Comparison of ENCODE assay signal across 9 mouse cellular contexts in genomic region chr14:19776890-19777289, GRCm38 (mm10). TPM values are rescaled to one million over a fixed set of nuclear protein-coding genes. Genes with fewer than 3 reads are reported as not detected.
A peak's percentile ranks its signal among the peaks of the same experiment; 100 is the strongest.
DNase-seq lines count a peak whose midpoint lies in the region; ATAC-seq and TF ChIP-seq lines count a peak whose summit lies in the region.
"Had no signal": no experiment of that assay in that cellular context is flagged by ENCODE, and none has a peak within 500 bp of the region (broad histone marks: within the 10 kb centered on the region; RNA-seq: fewer than 3 reads in every experiment).

No protein-coding gene starts in this region.

- H3K4me3 ChIP-seq in E14TG2a.4 (replicated peaks; ENCODE audit: low read length): no peak overlapping the region
- no peak overlapping the region for H3K4me3 ChIP-seq in intestine, embryonic 16.5 days (ENCODE audit: low read length)
- no peak overlapping the region for H3K4me3 ChIP-seq in lung, postnatal 0 days (ENCODE audit: low read depth, low read length)
- no peak overlapping the region for H3K4me3 ChIP-seq in cerebellum, adult 2 months (replicated peaks; ENCODE audit: insufficient read depth, low read depth, low read length)
- H3K4me3 ChIP-seq: heart, embryonic 13.5 days had no signal

- H3K27me3 ChIP-seq in E14TG2a.4 (ENCODE audit: insufficient read depth, low read length): no peaks in the 10 kb centered on the region
- H3K27me3 ChIP-seq in intestine, embryonic 16.5 days (replicated peaks; ENCODE audit: control insufficient read depth, insufficient read depth, low read length): no peaks in the 10 kb centered on the region
- 0 out of 2 replicates have a peak, but pooled peaks cover 3% of the 10 kb centered on the region for H3K27me3 ChIP-seq in lung, postnatal 0 days (replicated peaks; ENCODE audit: insufficient read depth, low read length)
- no peaks in the 10 kb centered on the region for H3K27me3 ChIP-seq in cerebellum, adult 2 months (ENCODE audit: control insufficient read depth, insufficient read depth, low read length)
- H3K27me3 ChIP-seq: heart, embryonic 13.5 days had no signal

- TF ChIP-seq EP300 in lung, postnatal 0 days (IDR thresholded peaks at IDR 0.05): no peak

- intact Hi-C loops in heart, postnatal 25 days (cut with DNase I): loop anchor here (1.0 kb wide), 1 partner anchor 71 kb away; no protein-coding TSS in a partner anchor

- peaks cover 53% of the 10 kb centered on the region for H3K4me1 ChIP-seq in E14TG2a.4 (replicated peaks; ENCODE audit: low read depth, low read length)
- no peaks in the 10 kb centered on the region for H3K4me1 ChIP-seq in intestine, embryonic 16.5 days (ENCODE audit: control insufficient read depth, insufficient read depth, low read length)
- H3K4me1 ChIP-seq in lung, postnatal 0 days (ENCODE audit: insufficient read depth, low read depth, low read length): no peaks in the 10 kb centered on the region
- H3K4me1 ChIP-seq in cerebellum, adult 2 months (ENCODE audit: control insufficient read depth, insufficient read depth, low read length): no peaks in the 10 kb centered on the region

- peaks cover 24% of the 10 kb centered on the region for H3K9me3 ChIP-seq in E14TG2a.4 (ENCODE audit: low read length)
- H3K9me3 ChIP-seq in intestine, embryonic 16.5 days (ENCODE audit: control insufficient read depth, low read length): no peaks in the 10 kb centered on the region
- no peaks in the 10 kb centered on the region for H3K9me3 ChIP-seq in lung, postnatal 0 days (ENCODE audit: low read length)
- H3K9me3 ChIP-seq: heart, embryonic 13.5 days had no signal

- 50% methylated on average over 6 of the region's 6 CpGs for WGBS in intestine, embryonic 16.5 days
- 48% methylated on average over 6 of the region's 6 CpGs for WGBS in lung, postnatal 0 days
- 63% methylated on average over 6 of the region's 6 CpGs for WGBS in cerebellum, adult 2 months

- peak; percentile 65 for ATAC-seq in intestine, embryonic 16.5 days
- no peak for ATAC-seq in lung, postnatal 0 days

- H3K27ac ChIP-seq in intestine, embryonic 16.5 days (ENCODE audit: low read length): no peak overlapping the region
- no peak overlapping the region for H3K27ac ChIP-seq in lung, postnatal 0 days (ENCODE audit: low read length)
- no peak overlapping the region for H3K27ac ChIP-seq in cerebellum, adult 2 months (ENCODE audit: insufficient read depth, low read length)

- peak; percentile 94 for TF ChIP-seq CTCF in E14TG2a.4 (conservative IDR thresholded peaks at IDR 0.05; ENCODE audit: low read length)
- peak; percentile 85 for TF ChIP-seq CTCF in lung, postnatal 0 days (IDR thresholded peaks at IDR 0.05)
- TF ChIP-seq CTCF in cerebellum, adult 2 months (IDR thresholded peaks at IDR 0.05; ENCODE audit: borderline replicate concordance, insufficient read depth, low read depth, low read length): no peak

- TF ChIP-seq POLR2A in cerebellum, adult 2 months (IDR thresholded peaks at IDR 0.05; ENCODE audit: borderline replicate concordance, insufficient read depth, low read length): no peak

- no peak overlapping the region for H3K9ac ChIP-seq in intestine, embryonic 16.5 days (ENCODE audit: low read depth, low read length)
- H3K9ac ChIP-seq in lung, postnatal 0 days (replicated peaks; ENCODE audit: low read depth): no peak overlapping the region
- H3K9ac ChIP-seq: heart, embryonic 13.5 days had no signal

- no peak overlapping the region for H3K4me2 ChIP-seq in intestine, embryonic 16.5 days (ENCODE audit: low read depth, low read length)
- H3K4me2 ChIP-seq in lung, postnatal 0 days (replicated peaks; ENCODE audit: low read depth, low read length): no peak overlapping the region
- H3K4me2 ChIP-seq: heart, embryonic 13.5 days had no signal

- H3K36me3 ChIP-seq in E14TG2a.4 (ENCODE audit: insufficient read depth, low read length): peaks cover 93% of the 10 kb centered on the region
- H3K36me3 ChIP-seq in intestine, embryonic 16.5 days (ENCODE audit: control insufficient read depth, insufficient read depth, low read length): no peaks in the 10 kb centered on the region; the same call in 1 of the 2 replicates
- no peaks in the 10 kb centered on the region for H3K36me3 ChIP-seq in lung, postnatal 0 days (ENCODE audit: insufficient read depth, low read length)

- DNase-seq in heart, adult 18-20 months: peak; percentile 46 to 77
- no peak for DNase-seq in heart, postnatal 25 days (ENCODE audit: low spot score)
- peak; percentile 79 for DNase-seq in embryo, embryonic 10 days (ENCODE audit: low spot score)
- peak; percentile 47 for DNase-seq in lung, postnatal 0 days (ENCODE audit: low spot score)
- peak; percentile 22 for DNase-seq in thymus, postnatal 25 days
- no peak for DNase-seq in cerebellum, adult 2 months

RNA-seq across cellular contexts. Expression of gene Nid2, which starts 25.8 kb away (rescaled TPM):
- total RNA-seq in heart, adult 18-20 months (2021): 10 to 100 TPM; 17.1 to 18.9 TPM
- 10 to 100 TPM; 46.4 to 53.2 TPM for total RNA-seq in heart, postnatal 25 days (2021)
- 63.8 and 68.6 TPM in 2 replicates for polyA plus RNA-seq in intestine, embryonic 16.5 days (2015; fragmentation: Nextera tagmentation; extraction: Ambion mirVana)
- polyA plus RNA-seq in lung, postnatal 0 days (2015; fragmentation: Nextera tagmentation; extraction: Ambion mirVana): 39.0 and 40.4 TPM in 2 replicates
- 1.5 and 2.2 TPM in 2 replicates for polyA plus RNA-seq in cerebellum, adult 2 months (2012; rRNA removed)

RNA-seq across cellular contexts. Expression of gene Rtraf, which starts 46.7 kb away (rescaled TPM):
- 10 to 100 TPM; 68.5 to 70.3 TPM for total RNA-seq in heart, adult 18-20 months (2021)
- 10 to 100 TPM; 65.5 to 70.4 TPM for total RNA-seq in heart, postnatal 25 days (2021)
- polyA plus RNA-seq in intestine, embryonic 16.5 days (2015; fragmentation: Nextera tagmentation; extraction: Ambion mirVana): 177 and 188 TPM in 2 replicates
- 137 and 138 TPM in 2 replicates for polyA plus RNA-seq in lung, postnatal 0 days (2015; fragmentation: Nextera tagmentation; extraction: Ambion mirVana)
- 78.5 and 80.7 TPM in 2 replicates for polyA plus RNA-seq in cerebellum, adult 2 months (2012; rRNA removed)

Comparison
In these comparisons a context has a peak if more than half of its experiments do, and no peak if none do; other contexts are left out.
1. DNase-seq: peak in heart, adult 18-20 months (2 of 2), embryo, embryonic 10 days (single experiment), lung, postnatal 0 days (single experiment) and thymus, postnatal 25 days (single experiment); none in heart, postnatal 25 days (single experiment) and cerebellum, adult 2 months (0 of 2).
2. RNA of gene Nid2, which starts 25.8 kb away (polyA plus RNA-seq): 63.8 to 68.6 TPM in intestine, embryonic 16.5 days and 39.0 to 40.4 TPM in lung, postnatal 0 days; 1.5 to 2.2 TPM in cerebellum, adult 2 months; every median in the first group is over 10 times any median in the second.